Mouse (Mus musculus): Measurements from ENCODE around the gene Jph4. TPM values are rescaled to one million over a fixed set of nuclear protein-coding genes. Genes with fewer than 3 reads are reported as not detected.

Gene Jph4
- total and polyA plus RNA-seq, 3 experiments, result 0.11 TPM; not detected in 2

GRCm38 (mm10) chr14:55065391-55065790 is 51.3 kb downstream of the Jph4 start:
- Histone ChIP-seq H3K36me3 (replicated peaks) (no peaks in the 10 kb centered on the region), H3K4me3 (ENCODE audit: low read depth, low read length) (no peak overlapping the region), H3K4me1 (ENCODE audit: insufficient read depth, low read depth, low read length) (peaks cover 32% of the 10 kb centered on the region), H3K27me3 (ENCODE audit: insufficient read depth, low read length) (peaks cover 18% of the 10 kb centered on the region; the same call in 1 of the 2 replicates), H3K9me3 (replicated peaks) (no peaks in the 10 kb centered on the region)
- DNase-seq (ENCODE audit: low spot score) (no peak), ATAC-seq (ENCODE audit: extremely low read depth, insufficient number of reproducible peaks, low FRiP score, poor library complexity, severe bottlenecking) (no peak)
- TF ChIP-seq TAL1 (conservative IDR thresholded peaks at IDR 0.05; ENCODE audit: low read depth, low read length), result no peak

- TF ChIP-seq POLR2AphosphoS5 (IDR thresholded peaks at IDR 0.05; ENCODE audit: insufficient replicate concordance, low read depth, low read length) (no peak), CTCF (IDR thresholded peaks at IDR 0.05; ENCODE audit: low read depth, low read length) (no peak), GATA1 (IDR thresholded peaks at IDR 0.05; ENCODE audit: borderline replicate concordance, low read length) (no peak), GATA2 (IDR thresholded peaks at IDR 0.05; ENCODE audit: borderline replicate concordance, low read depth, low read length) (no peak), TAL1 (conservative IDR thresholded peaks at IDR 0.05; ENCODE audit: low read depth, low read length) (no peak)
- H3K27me3 ChIP-seq (ENCODE audit: insufficient read depth, low read length), result peaks cover 15% of the 10 kb centered on the region; the same call in 1 of the 2 replicates
- no peak overlapping the region for H3K4me3 ChIP-seq (ENCODE audit: low read depth, low read length)
- ATAC-seq (ENCODE audit: extremely low read depth, insufficient number of reproducible peaks, low FRiP score, poor library complexity, severe bottlenecking) (no peak), DNase-seq (ENCODE audit: low spot score) (no peak)
- no peaks in the 10 kb centered on the region for H3K9me3 ChIP-seq (replicated peaks)
- H3K4me1 ChIP-seq (ENCODE audit: insufficient read depth, low read depth, low read length), result peaks cover 35% of the 10 kb centered on the region
- no peaks in the 10 kb centered on the region for H3K36me3 ChIP-seq (replicated peaks)
These were observed 52.0 kb downstream of the Jph4 start for GRCm38 (mm10) chr14:55064481-55065370.

GRCm38 (mm10) chr14:55063581-55064381 is 53.0 kb downstream of the Jph4 start:
- TF ChIP-seq POLR2AphosphoS5 (IDR thresholded peaks at IDR 0.05; ENCODE audit: insufficient replicate concordance, low read depth, low read length) (no peak), GATA2 (IDR thresholded peaks at IDR 0.05; ENCODE audit: borderline replicate concordance, low read depth, low read length) (no peak), TAL1 (conservative IDR thresholded peaks at IDR 0.05; ENCODE audit: low read depth, low read length) (no peak), GATA1 (IDR thresholded peaks at IDR 0.05; ENCODE audit: borderline replicate concordance, low read length) (no peak), CTCF (IDR thresholded peaks at IDR 0.05; ENCODE audit: low read depth, low read length) (no peak)
- H3K27me3 ChIP-seq (ENCODE audit: insufficient read depth, low read length), result peaks cover 15% of the 10 kb centered on the region; the same call in 1 of the 2 replicates
- DNase-seq (ENCODE audit: low spot score) (no peak), ATAC-seq (ENCODE audit: extremely low read depth, insufficient number of reproducible peaks, low FRiP score, poor library complexity, severe bottlenecking) (no peak)
- H3K36me3 ChIP-seq (replicated peaks), result no peaks in the 10 kb centered on the region
- H3K4me1 ChIP-seq (ENCODE audit: insufficient read depth, low read depth, low read length), result peaks cover 44% of the 10 kb centered on the region
- no peaks in the 10 kb centered on the region for H3K9me3 ChIP-seq (replicated peaks)
- H3K4me3 ChIP-seq (ENCODE audit: low read depth, low read length), result peak overlapping the region; percentile 69; the same call in 1 of the 2 replicates

GRCm38 (mm10) chr14:55063117-55063516 is 53.6 kb downstream of the Jph4 start:
- DNase-seq (ENCODE audit: low spot score), result no peak
- H3K4me1 ChIP-seq (ENCODE audit: insufficient read depth, low read depth, low read length), result peaks cover 45% of the 10 kb centered on the region
- no peaks in the 10 kb centered on the region for H3K9me3 ChIP-seq (replicated peaks)
- H3K4me3 ChIP-seq (ENCODE audit: low read depth, low read length), result peak overlapping the region; percentile 69; the same call in 1 of the 2 replicates
- TF ChIP-seq GATA2 (IDR thresholded peaks at IDR 0.05; ENCODE audit: borderline replicate concordance, low read depth, low read length) (no peak), POLR2AphosphoS5 (IDR thresholded peaks at IDR 0.05; ENCODE audit: insufficient replicate concordance, low read depth, low read length) (no peak), TAL1 (conservative IDR thresholded peaks at IDR 0.05; ENCODE audit: low read depth, low read length) (no peak), GATA1 (IDR thresholded peaks at IDR 0.05; ENCODE audit: borderline replicate concordance, low read length) (no peak), CTCF (IDR thresholded peaks at IDR 0.05; ENCODE audit: low read depth, low read length) (no peak)
- peaks cover 15% of the 10 kb centered on the region; the same call in 1 of the 2 replicates for H3K27me3 ChIP-seq (ENCODE audit: insufficient read depth, low read length)
- H3K36me3 ChIP-seq (replicated peaks), result no peaks in the 10 kb centered on the region
- no peak for ATAC-seq (ENCODE audit: extremely low read depth, insufficient number of reproducible peaks, low FRiP score, poor library complexity, severe bottlenecking)

GRCm38 (mm10) chr14:55062626-55063025 is 54.1 kb downstream of the Jph4 start:
- TF ChIP-seq TAL1 (conservative IDR thresholded peaks at IDR 0.05; ENCODE audit: low read depth, low read length), result no peak
- TF ChIP-seq CTCF (IDR thresholded peaks at IDR 0.05; ENCODE audit: low read depth, low read length), result no peak
- no peak for TF ChIP-seq GATA1 (IDR thresholded peaks at IDR 0.05; ENCODE audit: borderline replicate concordance, low read length)
- no peak for TF ChIP-seq GATA2 (IDR thresholded peaks at IDR 0.05; ENCODE audit: borderline replicate concordance, low read depth, low read length)
- no peak for TF ChIP-seq POLR2AphosphoS5 (IDR thresholded peaks at IDR 0.05; ENCODE audit: insufficient replicate concordance, low read depth, low read length)
- ATAC-seq (ENCODE audit: extremely low read depth, insufficient number of reproducible peaks, low FRiP score, poor library complexity, severe bottlenecking) (peak; percentile 76), DNase-seq (ENCODE audit: low spot score) (peak; percentile 92)
- peaks cover 45% of the 10 kb centered on the region for H3K4me1 ChIP-seq (ENCODE audit: insufficient read depth, low read depth, low read length)
- H3K4me3 ChIP-seq (ENCODE audit: low read depth, low read length), result peak overlapping the region; percentile 69; the same call in 1 of the 2 replicates
- no peaks in the 10 kb centered on the region for H3K36me3 ChIP-seq (replicated peaks)
- H3K27me3 ChIP-seq (ENCODE audit: insufficient read depth, low read length), result peaks cover 12% of the 10 kb centered on the region; the same call in 1 of the 2 replicates
- H3K9me3 ChIP-seq (replicated peaks), result no peaks in the 10 kb centered on the region

- H3K36me3 ChIP-seq (replicated peaks), result no peaks in the 10 kb centered on the region
- H3K9me3 ChIP-seq (replicated peaks), result no peaks in the 10 kb centered on the region
- peaks cover 12% of the 10 kb centered on the region; the same call in 1 of the 2 replicates for H3K27me3 ChIP-seq (ENCODE audit: insufficient read depth, low read length)
- DNase-seq (ENCODE audit: low spot score) (no peak), ATAC-seq (ENCODE audit: extremely low read depth, insufficient number of reproducible peaks, low FRiP score, poor library complexity, severe bottlenecking) (no peak)
- H3K4me3 ChIP-seq (ENCODE audit: low read depth, low read length), result no peak overlapping the region; the same call in 1 of the 2 replicates
- peaks cover 45% of the 10 kb centered on the region for H3K4me1 ChIP-seq (ENCODE audit: insufficient read depth, low read depth, low read length)
- TF ChIP-seq GATA1 (IDR thresholded peaks at IDR 0.05; ENCODE audit: borderline replicate concordance, low read length) (no peak), CTCF (IDR thresholded peaks at IDR 0.05; ENCODE audit: low read depth, low read length) (no peak), POLR2AphosphoS5 (IDR thresholded peaks at IDR 0.05; ENCODE audit: insufficient replicate concordance, low read depth, low read length) (no peak), GATA2 (IDR thresholded peaks at IDR 0.05; ENCODE audit: borderline replicate concordance, low read depth, low read length) (no peak), TAL1 (conservative IDR thresholded peaks at IDR 0.05; ENCODE audit: low read depth, low read length) (no peak)
These were observed 54.9 kb downstream of the Jph4 start for GRCm38 (mm10) chr14:55061845-55062244.

All from G1E (cell line).